Mouse (Mus musculus): ENCODE results near the gene Milr1. TPM values are rescaled to one million over a fixed set of nuclear protein-coding genes. Genes with fewer than 3 reads are reported as not detected.

Milr1 gene
- total RNA-seq, 1 experiment = 0.58 TPM

- DNase-seq (ENCODE audit: low read depth, low spot score) = no peak
- Histone ChIP-seq H3K4me3 (ENCODE audit: insufficient read depth in 1 of 2, low read depth in 1 of 2, low read length in 2 of 2, poor library complexity in 1 of 2, severe bottlenecking in 1 of 2) (no peak overlapping the region), H3K27ac (ENCODE audit: insufficient read depth, low read depth, low read length, poor library complexity, severe bottlenecking) (peak overlapping the region; percentile 29)
Measured at GRCm38 (mm10) chr11:106709227-106709985, 41.6 kb upstream of the Milr1 start.

GRCm38 (mm10) chr11:106710789-106711188 lies 40.2 kb upstream of the Milr1 start:
- in situ Hi-C loops (cut with MboI; ENCODE audit: low sequenced_read_pairs in 2 of 2, unreplicated experiment in 2 of 2) = no loop called here
- H3K36me3 ChIP-seq (ENCODE audit: control insufficient read depth, insufficient read depth, low read length, poor library complexity, severe bottlenecking) = peaks cover 13% of the 10 kb centered on the region
- peaks cover 14 to 33% of the 10 kb centered on the region in 2 experiments for H3K4me1 ChIP-seq (ENCODE audit: control insufficient read depth in 2 of 2, insufficient read depth in 2 of 2, low read length in 2 of 2, poor library complexity in 1 of 2)
- no peak overlapping the region for H3K27ac ChIP-seq (ENCODE audit: insufficient read depth, low read depth, low read length, poor library complexity, severe bottlenecking)
- H3K4me3 ChIP-seq (ENCODE audit: insufficient read depth in 1 of 2, low read depth in 1 of 2, low read length in 2 of 2, poor library complexity in 1 of 2, severe bottlenecking in 1 of 2) = no peak overlapping the region
- peak overlapping the region; percentile 13; the same call in 1 of the 2 replicates for H3K9ac ChIP-seq (ENCODE audit: insufficient read depth, low read depth, low read length, poor library complexity, severe bottlenecking)
- TF ChIP-seq MAFK (IDR thresholded peaks at IDR 0.05; ENCODE audit: insufficient read depth, low read depth, low read length) = no peak
- no peak for TF ChIP-seq ZNF384 (IDR thresholded peaks at IDR 0.05; ENCODE audit: low read depth, low read length)
- TF ChIP-seq ZC3H11A (IDR thresholded peaks at IDR 0.05; ENCODE audit: borderline replicate concordance, low read depth, low read length) = no peak
- TF ChIP-seq HCFC1 (IDR thresholded peaks at IDR 0.05; ENCODE audit: borderline replicate concordance, insufficient read depth, low read length) = no peak
- no peak for TF ChIP-seq CHD2 (IDR thresholded peaks at IDR 0.05; ENCODE audit: low read depth, low read length)
- no peak for DNase-seq (ENCODE audit: low read depth, low spot score)
- H3K9me3 ChIP-seq (ENCODE audit: control insufficient read depth, insufficient read depth, low read depth, low read length) = no peaks in the 10 kb centered on the region

More at GRCm38 (mm10) chr11:106709227-106709985, 41.6 kb upstream of the Milr1 start:
- Histone ChIP-seq H3K9me3 (ENCODE audit: control insufficient read depth, insufficient read depth, low read depth, low read length) (no peaks in the 10 kb centered on the region), H3K4me1 (ENCODE audit: control insufficient read depth in 2 of 2, insufficient read depth in 2 of 2, low read length in 2 of 2, poor library complexity in 1 of 2) (peaks cover 16 to 36% of the 10 kb centered on the region in 2 experiments), H3K36me3 (ENCODE audit: control insufficient read depth, insufficient read depth, low read length, poor library complexity, severe bottlenecking) (peaks cover 13% of the 10 kb centered on the region), H3K9ac (ENCODE audit: insufficient read depth, low read depth, low read length, poor library complexity, severe bottlenecking) (0 out of 2 replicates have a peak overlapping the region, but pooled peaks have one; percentile 7)
- in situ Hi-C loops (cut with MboI; ENCODE audit: low sequenced_read_pairs in 2 of 2, unreplicated experiment in 2 of 2) = no loop called here
- TF ChIP-seq ZNF384 (IDR thresholded peaks at IDR 0.05; ENCODE audit: low read depth, low read length) (no peak), ZC3H11A (IDR thresholded peaks at IDR 0.05; ENCODE audit: borderline replicate concordance, low read depth, low read length) (no peak), CHD2 (IDR thresholded peaks at IDR 0.05; ENCODE audit: low read depth, low read length) (no peak), HCFC1 (IDR thresholded peaks at IDR 0.05; ENCODE audit: borderline replicate concordance, insufficient read depth, low read length) (no peak), MAFK (IDR thresholded peaks at IDR 0.05; ENCODE audit: insufficient read depth, low read depth, low read length) (no peak)

GRCm38 (mm10) chr11:106715066-106715465 lies 36.0 kb upstream of the Milr1 start:
- no peak overlapping the region for H3K4me3 ChIP-seq (ENCODE audit: insufficient read depth in 1 of 2, low read depth in 1 of 2, low read length in 2 of 2, poor library complexity in 1 of 2, severe bottlenecking in 1 of 2)
- peak overlapping the region; percentile 58 for H3K27ac ChIP-seq (ENCODE audit: insufficient read depth, low read depth, low read length, poor library complexity, severe bottlenecking)
- no peak for DNase-seq (ENCODE audit: low read depth, low spot score)
- in situ Hi-C loops (cut with MboI; ENCODE audit: low sequenced_read_pairs in 2 of 2, unreplicated experiment in 2 of 2) = no loop called here
- no peak overlapping the region for H3K9ac ChIP-seq (ENCODE audit: insufficient read depth, low read depth, low read length, poor library complexity, severe bottlenecking)
- TF ChIP-seq HCFC1 (IDR thresholded peaks at IDR 0.05; ENCODE audit: borderline replicate concordance, insufficient read depth, low read length) (no peak), CHD2 (IDR thresholded peaks at IDR 0.05; ENCODE audit: low read depth, low read length) (no peak)
- H3K4me1 ChIP-seq (ENCODE audit: control insufficient read depth in 2 of 2, insufficient read depth in 2 of 2, low read length in 2 of 2, poor library complexity in 1 of 2) = peaks cover 1 to 15% of the 10 kb centered on the region in 2 experiments
- no peaks in the 10 kb centered on the region for H3K9me3 ChIP-seq (ENCODE audit: control insufficient read depth, insufficient read depth, low read depth, low read length)
- peaks cover 8% of the 10 kb centered on the region for H3K36me3 ChIP-seq (ENCODE audit: control insufficient read depth, insufficient read depth, low read length, poor library complexity, severe bottlenecking)

- in situ Hi-C loops (cut with MboI; ENCODE audit: low sequenced_read_pairs in 2 of 2, unreplicated experiment in 2 of 2) = no loop called here
- no peak overlapping the region for H3K27ac ChIP-seq (ENCODE audit: insufficient read depth, low read depth, low read length, poor library complexity, severe bottlenecking)
- no peak for DNase-seq (ENCODE audit: low read depth, low spot score)
- TF ChIP-seq ZC3H11A (IDR thresholded peaks at IDR 0.05; ENCODE audit: borderline replicate concordance, low read depth, low read length) (no peak), ZNF384 (IDR thresholded peaks at IDR 0.05; ENCODE audit: low read depth, low read length) (no peak), MAFK (IDR thresholded peaks at IDR 0.05; ENCODE audit: insufficient read depth, low read depth, low read length) (no peak), CHD2 (IDR thresholded peaks at IDR 0.05; ENCODE audit: low read depth, low read length) (no peak), HCFC1 (IDR thresholded peaks at IDR 0.05; ENCODE audit: borderline replicate concordance, insufficient read depth, low read length) (no peak)
- H3K9me3 ChIP-seq (ENCODE audit: control insufficient read depth, insufficient read depth, low read depth, low read length) = no peaks in the 10 kb centered on the region
- H3K4me1 ChIP-seq (ENCODE audit: control insufficient read depth in 2 of 2, insufficient read depth in 2 of 2, low read length in 2 of 2, poor library complexity in 1 of 2) = peaks cover 0 to 13% of the 10 kb centered on the region in 2 experiments; a peak in 2 of 4 replicates
- no peak overlapping the region for H3K9ac ChIP-seq (ENCODE audit: insufficient read depth, low read depth, low read length, poor library complexity, severe bottlenecking)
- H3K4me3 ChIP-seq (ENCODE audit: insufficient read depth in 1 of 2, low read depth in 1 of 2, low read length in 2 of 2, poor library complexity in 1 of 2, severe bottlenecking in 1 of 2) = no peak overlapping the region
- peaks cover 6% of the 10 kb centered on the region for H3K36me3 ChIP-seq (ENCODE audit: control insufficient read depth, insufficient read depth, low read length, poor library complexity, severe bottlenecking)
Measured at GRCm38 (mm10) chr11:106716568-106716967, 34.5 kb upstream of the Milr1 start.

Data from ES-E14 (cell line).